Mouse (Mus musculus) cerebellum, adult 9-11 months (tissue): ENCODE measurements around the gene Eif4g3.
"Not testable (repeated sequence)": the region's sequence is repeated elsewhere in the genome, so short reads cannot be mapped to it uniquely, and the experiment has no call there.

Experiments
- DNase-seq: peaks from one replicate; pipeline ENCODE4 v3.0.0; 2022

Gene Eif4g3

DNA sequence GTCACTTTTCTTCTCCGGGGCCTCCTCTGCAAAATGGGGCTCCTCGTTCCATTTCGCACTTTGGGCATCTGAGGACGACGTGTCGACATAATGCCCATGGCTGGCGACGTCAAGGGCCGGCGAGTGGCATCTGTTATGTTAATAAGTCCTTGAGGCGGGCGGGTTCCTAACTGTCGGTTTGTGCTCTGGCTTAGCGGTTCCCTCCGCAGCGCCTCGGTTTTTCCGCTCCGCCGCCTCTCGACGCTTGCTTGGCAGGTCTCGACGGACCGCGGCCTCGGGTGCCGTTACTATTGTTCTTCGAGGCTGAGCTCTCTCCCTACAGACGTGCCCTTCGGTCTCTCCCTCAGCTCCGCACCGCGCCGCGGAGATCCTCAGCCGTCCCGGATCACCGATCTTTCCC is at the start of gene Eif4g3:
Eif4g3 (plus strand) TSS at position 133 of the 400 bp plus-strand sequence.
- DNase-seq: no peak

DNA sequence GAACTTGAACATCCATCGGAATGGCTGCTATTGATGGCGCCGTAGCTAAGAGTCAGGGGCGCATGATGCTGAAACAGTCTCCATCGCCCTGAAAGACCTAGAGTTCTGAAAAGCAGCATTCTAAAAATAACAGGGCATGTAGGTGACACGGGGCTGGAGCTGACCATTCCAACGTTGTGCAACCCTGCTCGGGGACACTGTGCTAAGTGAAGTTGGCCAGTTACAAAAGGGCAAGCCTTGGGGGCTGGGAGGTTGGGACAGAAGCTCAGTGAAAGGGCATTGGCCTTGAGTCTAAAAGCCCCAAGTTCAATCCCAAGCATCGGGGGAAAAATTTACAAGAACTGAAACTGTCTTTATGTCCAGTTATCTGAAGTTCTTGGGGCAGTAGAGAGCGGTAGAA is 49.3 kb upstream of the Eif4g3 start:
- no peak for DNase-seq

DNA sequence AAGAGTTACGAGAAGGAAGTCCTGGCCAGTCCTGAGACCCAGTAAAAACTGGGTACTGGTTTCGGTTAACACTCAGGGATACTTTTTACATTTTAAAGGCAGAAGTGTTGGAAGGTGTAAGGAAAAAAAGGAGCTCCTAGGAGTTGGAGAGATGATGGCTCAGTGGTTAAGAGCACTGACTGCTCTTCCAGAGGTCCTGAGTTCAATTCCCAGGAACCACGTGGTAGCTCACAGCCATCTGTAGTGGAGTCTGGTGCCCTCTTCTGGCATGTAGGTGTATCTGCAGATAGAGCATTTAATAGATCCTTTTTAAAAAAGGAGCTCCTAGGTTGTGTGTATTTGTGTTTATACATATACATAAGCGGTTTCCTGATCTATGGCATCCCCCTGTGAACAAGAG is 47.4 kb upstream of the Eif4g3 start:
- DNase-seq: no peak

DNA sequence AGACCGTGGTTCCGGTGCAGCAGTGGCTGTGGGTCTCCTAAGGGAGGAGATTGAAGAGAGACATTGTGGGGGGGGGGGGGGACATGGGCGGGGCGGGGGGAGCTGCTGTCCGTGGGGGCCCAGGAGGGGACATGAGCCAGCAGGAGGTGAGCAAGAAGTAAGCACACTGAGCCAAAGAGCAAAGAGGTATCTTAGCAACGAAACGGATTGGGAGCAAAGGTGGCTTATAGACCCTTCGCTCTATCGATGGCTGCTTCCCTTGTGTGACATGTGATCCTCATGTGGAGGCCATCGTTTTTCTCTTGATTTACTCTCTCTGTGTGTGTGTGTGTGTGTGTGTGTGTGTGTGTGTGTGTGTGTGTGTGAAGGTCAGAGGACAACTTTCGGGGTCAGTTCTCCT is 46.4 kb upstream of the Eif4g3 start:
- no peak for DNase-seq

DNA sequence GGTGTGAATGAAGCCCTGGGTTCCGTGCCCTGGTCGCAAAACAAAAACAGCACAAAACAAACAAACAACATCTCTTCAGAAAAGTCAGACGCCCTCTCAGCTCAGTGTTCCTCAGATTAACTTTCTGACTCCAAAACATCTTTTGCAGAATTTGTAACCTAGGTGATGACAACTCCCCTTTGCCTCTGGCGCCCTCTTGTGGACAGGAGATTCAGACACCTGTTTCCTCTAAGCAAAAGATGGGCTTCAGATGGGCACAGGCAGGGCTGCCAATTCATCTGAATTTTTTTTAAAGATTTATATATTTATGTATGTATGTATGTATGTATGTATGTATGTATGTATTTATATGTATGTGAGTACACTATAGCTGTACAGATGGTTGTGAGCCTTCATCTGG is 40.0 kb upstream of the Eif4g3 start:
- peak; percentile 70 for DNase-seq

DNA sequence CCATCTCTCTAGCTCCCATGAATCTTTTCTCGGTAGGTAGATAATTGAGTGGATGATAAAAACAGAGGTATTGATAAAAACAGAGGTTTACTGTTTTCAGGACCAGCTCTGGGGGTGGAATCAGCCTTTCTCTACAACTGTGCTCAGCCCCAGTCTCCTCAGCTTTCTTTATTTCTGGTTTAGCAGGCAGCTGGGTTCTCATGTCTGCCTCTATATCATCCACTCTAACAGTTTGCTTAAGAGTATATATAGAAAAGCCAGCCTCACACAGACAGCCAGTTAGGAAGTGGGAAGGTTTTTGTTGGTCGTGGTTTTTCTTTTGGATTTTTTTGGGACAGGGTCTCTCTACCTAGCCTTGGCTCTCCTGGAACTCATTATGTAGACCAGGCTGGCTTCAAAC is 38.6 kb upstream of the Eif4g3 start:
- DNase-seq: no peak

DNA sequence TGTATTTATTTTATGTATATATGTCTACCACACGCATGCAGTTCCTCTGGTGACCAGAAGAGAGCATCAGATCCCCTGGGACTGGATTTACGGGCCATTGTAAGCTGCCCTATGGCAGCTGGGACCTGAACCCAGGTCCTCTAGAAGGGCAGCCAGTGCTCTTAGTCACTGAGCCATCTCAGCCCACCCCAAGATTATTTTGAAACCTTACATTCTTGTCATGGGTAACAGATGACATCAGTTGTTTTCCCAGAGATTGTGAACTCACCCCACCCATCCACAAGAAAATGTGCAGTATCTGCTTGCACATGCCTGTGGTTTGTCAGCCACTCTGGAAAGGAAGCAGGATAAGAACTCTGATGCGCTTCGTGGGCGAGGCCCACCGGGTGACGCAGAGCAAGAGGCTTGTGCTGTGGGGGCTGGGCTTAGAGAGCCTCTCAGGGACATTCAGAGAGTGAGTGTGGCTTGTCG is 37.9 kb upstream of the Eif4g3 start:
- no peak for DNase-seq

DNA sequence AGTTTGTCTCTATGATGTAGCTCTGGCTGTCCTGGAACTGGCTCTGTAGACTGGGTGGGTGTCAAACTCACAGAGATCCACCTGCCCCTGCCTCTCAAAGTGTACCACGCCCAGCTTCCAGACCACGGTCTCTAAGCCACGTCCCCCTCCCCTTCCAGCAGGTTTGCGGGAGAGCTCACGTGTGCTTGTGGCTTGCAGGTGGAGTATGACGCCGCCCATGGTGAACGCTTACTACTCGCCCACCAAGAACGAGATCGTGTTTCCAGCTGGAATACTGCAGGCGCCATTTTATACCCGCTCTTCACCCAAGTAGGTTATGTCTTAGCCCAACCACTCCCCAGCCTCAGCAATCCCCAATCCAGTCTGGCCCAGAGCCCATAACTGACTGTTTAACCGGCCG is 36.6 kb upstream of the Eif4g3 start:
- DNase-seq: no peak

DNA sequence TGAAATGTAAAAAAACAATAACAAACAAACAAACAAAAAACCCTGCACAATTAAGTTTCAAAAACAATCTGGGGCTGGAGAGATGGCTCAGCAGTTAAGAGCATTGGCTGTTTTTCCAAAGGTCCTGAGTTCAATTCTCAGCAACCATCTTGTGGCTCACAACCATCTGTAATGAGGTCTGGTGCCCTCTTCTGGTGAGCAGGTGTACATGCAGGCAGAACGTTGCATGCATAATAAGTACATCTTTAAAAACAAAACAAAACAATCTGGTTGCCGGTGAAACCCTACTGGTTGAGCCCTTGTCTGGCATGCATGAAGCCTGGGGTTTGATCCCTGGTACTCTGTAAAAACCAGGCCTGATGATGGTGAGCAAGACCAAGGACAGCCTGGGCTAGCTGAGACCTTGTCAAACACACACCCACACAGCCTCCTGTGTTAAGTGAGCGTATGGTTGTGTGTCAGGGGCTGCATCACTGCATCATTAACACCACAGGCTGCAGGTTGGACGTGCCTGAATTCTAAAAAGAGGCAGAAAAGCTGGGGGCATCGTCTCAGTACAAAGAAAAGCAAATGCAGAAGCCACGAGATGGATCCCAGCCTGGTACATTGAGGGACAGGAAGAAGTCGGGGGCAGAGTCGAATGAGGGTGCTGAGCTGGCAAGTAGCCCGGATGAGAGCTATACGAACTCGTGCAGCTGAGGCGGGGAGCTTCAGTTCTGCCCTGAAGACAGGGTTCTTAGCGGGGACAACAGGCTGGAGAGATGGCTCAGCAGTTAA is 32.7 kb upstream of the Eif4g3 start:
- DNase-seq: no peak

DNA sequence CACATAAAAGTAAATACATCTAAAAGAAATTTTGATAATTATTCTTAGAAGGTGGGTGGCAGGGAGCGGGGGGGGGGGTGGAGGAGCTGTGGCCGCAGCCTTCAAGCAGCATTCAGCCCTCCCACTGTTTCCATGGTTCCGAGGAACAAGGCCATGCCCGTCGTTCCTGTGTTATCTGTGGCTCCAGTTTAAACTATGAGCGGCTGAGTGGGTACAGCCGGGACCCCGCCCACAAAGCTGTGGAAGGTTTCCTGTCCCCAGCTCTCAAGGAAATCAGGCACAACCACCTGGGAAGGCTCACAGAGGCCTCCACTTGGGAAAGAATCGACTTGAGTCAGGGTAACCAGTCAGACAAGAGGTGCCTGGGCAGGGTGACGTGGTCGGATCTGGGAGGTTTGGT is 32.1 kb upstream of the Eif4g3 start:
- DNase-seq: no peak

DNA sequence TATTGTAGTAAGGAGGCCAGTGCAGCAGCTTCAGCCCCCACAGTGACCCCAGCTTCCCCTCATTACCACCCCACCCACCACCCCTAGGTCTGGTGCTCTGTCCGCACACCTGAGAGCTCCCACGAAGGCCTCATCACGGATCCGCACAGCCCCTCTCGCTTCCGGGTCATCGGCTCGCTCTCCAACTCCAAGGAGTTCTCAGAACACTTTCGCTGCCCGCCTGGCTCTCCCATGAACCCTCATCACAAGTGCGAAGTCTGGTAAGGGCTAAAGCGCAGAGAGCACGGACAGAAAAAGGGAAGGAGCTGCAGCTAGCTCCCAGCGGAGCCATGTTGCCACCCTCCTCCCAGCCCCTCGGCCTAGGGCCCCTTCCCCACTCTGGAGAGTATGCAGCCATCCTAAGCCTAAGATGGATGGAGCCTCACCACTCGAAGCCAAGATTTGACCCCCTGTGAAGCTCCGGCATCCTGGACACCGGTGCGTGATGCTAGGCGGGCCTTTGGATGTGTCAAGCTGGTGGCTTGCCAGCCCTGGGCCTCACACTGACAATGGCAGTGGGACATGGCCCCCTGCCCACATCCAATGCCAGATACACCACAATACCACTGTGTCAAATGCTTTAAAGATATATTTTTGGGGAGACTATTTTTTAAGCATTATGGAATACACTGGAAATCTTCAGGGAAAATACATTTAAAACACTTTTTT is 30.0 kb upstream of the Eif4g3 start:
- no peak for DNase-seq

DNA sequence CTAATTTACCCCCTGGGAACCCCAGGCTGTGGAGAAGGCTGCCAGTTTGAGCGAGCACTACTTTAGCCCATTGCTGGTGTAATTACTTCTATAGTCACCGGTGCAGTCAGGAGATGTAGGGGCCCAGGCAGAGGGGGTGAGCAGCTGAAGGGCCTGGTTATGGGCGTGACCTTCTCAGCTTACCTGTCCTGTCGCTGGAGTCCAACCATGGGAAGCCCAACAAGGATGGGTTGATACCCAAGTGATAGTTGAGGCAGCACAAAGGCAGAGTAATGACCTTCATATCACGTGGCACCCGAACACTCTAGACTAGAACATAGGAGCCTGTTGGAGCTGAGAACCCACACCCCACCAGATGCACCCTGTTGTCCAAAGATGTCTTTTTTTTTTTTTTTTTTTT is 29.4 kb upstream of the Eif4g3 start:
- no peak for DNase-seq

DNA sequence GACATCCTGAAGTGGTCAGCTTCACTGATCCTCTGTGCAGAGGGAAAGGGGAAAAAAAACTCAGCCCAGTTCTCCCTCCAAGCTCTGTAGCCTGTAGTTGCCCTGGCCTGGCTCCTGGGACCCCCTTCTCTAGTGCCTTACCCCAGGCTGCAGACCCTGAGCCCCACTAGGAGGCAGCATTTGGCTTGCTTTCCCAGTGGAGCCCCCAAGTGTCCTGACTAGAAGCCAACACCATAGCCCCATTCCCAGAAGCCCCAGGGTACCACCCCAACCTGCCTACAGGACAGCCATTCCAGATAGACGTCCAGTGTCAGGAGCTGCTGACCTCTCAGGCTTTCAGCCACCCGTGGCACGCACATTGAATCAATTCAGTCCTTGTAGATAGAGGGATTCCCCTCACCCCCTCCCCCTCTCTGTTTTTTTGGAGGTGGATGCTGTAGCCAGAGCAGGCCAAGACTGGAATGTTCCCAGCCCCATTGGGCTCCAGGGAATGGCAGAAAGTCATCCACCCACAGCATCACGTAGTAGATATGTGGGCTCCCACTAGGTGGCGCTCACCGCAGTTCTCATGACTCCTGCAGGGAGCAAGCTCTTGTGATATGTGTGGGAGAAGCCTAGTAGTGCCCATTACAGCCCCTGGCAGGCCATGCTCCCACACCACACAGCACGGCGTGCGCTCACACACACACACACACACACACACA is 28.8 kb upstream of the Eif4g3 start:
- peak; percentile 81 for DNase-seq

DNA sequence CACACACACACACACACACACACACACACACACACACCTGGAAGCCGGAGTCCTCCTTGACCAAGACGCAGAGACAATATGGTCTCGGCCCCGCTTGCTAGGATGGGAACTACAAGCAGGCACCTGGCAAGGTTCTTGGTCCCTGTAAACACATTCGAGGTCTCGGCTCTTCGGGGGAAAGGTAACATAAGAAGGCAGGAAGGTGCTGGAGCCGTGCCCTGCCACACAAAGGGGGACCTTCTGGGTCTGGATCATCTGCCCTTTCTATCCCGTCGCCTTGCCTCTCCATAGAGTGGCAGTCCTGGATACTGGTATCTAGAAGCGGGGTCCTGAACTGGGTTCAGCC is 28.3 kb upstream of the Eif4g3 start:
- DNase-seq: no peak

DNA sequence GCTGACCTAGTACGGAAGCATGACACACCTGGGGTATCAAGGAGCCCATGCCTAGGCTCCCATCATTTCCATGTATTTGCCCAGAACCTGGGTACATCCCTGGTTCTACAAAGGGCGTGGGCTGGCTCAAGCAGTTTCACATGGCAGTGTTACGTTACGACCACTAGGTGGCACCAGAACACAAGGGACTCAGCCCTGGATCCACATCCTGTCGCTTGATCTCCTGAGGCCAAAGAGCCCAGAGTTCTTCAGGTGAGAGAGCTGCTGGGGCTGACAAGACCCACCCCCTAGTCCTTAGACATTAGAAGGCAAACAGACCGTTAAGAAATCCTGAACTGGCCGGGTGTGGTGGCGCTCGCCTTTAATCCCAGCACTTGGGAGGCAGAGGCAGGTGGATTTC is 24.6 kb upstream of the Eif4g3 start:
- DNase-seq: peak; percentile 79

DNA sequence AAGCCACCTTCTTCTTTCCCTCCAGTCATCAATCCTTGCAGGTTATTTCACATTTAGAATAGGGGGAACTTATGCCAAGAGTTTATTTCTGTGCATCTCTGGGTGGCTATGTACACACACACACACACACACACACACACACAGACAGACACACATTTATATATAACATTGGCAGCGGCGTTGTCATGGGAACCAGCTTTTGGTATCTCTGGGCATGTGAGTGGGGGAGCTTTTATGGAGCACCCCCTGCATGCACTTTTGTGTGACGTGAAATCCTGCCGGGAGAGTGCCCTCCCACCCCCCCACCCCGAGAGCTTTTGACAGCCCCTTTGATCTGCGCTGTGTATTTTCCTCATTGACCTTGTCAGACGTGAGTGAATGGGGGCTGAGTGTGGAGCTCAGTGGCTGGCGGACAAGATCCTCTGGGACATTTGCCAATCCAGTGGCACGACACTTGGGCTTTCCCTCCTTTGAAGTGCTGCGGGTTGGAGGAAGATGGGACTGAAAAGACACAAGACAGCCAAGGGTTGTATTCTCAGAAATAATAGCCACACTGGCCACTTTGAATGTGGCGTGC is 22.1 kb upstream of the Eif4g3 start:
- not testable (repeated sequence) for DNase-seq

DNA sequence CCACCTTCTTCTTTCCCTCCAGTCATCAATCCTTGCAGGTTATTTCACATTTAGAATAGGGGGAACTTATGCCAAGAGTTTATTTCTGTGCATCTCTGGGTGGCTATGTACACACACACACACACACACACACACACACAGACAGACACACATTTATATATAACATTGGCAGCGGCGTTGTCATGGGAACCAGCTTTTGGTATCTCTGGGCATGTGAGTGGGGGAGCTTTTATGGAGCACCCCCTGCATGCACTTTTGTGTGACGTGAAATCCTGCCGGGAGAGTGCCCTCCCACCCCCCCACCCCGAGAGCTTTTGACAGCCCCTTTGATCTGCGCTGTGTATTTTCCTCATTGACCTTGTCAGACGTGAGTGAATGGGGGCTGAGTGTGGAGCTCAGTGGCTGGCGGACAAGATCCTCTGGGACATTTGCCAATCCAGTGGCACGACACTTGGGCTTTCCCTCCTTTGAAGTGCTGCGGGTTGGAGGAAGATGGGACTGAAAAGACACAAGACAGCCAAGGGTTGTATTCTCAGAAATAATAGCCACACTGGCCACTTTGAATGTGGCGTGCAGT is 17.9 kb upstream of the Eif4g3 start:
- not testable (repeated sequence) for DNase-seq

DNA sequence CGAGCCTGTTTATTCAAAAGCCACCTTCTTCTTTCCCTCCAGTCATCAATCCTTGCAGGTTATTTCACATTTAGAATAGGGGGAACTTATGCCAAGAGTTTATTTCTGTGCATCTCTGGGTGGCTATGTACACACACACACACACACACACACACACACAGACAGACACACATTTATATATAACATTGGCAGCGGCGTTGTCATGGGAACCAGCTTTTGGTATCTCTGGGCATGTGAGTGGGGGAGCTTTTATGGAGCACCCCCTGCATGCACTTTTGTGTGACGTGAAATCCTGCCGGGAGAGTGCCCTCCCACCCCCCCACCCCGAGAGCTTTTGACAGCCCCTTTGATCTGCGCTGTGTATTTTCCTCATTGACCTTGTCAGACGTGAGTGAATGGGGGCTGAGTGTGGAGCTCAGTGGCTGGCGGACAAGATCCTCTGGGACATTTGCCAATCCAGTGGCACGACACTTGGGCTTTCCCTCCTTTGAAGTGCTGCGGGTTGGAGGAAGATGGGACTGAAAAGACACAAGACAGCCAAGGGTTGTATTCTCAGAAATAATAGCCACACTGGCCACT is 13.7 kb upstream of the Eif4g3 start:
- DNase-seq: not testable (repeated sequence)

DNA sequence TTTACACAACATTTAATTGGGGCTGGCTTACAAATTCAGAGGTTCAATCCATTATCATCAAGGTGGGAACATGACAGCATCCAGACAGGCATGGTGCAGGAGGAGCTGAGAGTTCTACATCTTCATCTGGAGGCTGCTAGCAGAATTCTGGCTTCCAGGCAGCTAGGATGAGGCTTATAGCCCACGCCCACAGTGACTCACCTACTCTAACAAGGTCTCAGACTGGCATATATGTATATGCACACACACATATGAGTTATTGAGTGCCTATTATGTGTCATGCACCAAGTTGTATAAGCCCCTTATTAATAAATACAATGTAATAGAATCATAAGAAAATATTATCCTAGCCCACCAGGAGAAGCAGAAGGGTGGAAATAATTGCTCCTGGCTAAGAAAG is 10.0 kb upstream of the Eif4g3 start:
- DNase-seq: no peak

DNA sequence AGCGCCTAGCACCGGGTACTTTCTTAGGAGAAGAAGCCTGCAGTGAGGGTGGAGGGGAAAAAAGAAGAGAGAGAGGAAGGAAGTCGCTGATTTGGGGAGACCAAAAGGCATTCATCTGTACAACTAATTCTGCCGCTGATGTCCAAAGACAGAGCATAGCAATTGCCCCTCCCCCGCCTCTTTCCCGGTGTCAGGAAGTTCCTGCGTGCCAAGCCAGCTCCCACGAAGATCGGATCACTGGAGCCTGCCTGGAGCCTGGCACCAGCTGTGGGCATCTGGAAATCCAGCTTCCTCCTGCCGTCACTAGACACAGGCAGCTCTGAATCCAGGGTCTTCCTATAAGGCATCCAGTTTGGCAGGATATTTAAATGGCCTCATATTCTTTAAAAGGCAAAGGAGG is 8.6 kb upstream of the Eif4g3 start:
- no peak for DNase-seq

DNA sequence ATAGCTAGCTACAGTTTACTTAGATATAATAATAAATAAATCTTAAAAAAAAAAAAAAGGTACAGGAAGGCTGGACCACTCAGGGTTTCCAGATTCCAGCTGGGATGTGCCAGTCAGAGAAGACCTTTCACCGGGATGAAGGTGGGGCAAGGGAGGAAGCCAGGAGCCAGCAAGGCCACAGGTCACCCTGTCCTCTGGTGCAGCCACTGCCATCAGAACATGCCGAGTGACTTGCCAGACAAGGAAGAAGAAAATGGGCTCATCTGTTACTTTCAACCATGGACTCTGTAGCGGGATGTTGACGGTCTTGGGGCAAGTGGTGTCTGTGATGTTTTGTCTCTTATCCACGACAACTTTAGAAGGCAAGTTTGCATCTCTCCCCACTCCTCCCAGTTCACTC is 8.1 kb upstream of the Eif4g3 start:
- DNase-seq: no peak

DNA sequence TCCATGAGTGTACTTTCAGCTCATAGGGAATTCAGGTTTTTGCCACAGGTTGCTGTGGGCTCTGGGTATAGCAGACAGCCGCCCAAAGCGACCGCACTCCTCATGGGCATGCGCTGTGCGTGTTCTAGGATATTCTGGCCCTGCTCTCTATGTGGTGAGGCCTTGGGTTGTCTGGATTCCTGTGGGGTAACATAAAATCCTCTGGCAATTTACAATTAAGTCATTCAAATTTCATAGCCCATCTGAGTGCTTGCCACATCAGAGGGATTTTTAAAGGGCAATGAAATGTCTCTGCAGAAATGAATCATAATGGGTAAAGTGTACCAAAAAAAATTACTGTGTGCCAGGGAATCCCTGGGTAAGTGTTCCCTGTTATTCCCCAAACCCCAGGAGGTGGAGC is 3.4 kb upstream of the Eif4g3 start:
- no peak for DNase-seq

DNA sequence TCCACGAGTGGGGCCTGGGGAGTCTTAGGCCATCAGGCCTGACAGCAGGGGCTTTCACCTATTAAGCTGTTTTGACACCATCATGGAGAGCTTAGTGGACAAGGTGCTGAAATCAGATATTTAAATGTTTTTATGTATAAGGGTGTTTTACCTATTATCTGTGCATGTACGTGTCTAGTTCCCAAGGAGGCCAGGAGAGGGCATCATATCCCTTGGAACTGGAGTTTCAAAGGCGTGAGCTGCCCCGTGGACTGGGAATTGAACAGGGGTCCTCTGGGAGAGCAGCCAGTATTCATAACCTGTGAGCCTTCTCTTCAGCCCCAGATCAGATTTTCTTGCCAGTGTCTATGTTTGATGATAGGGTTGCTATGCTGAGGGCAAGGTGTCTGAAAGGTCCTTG is 2.4 kb upstream of the Eif4g3 start:
- no peak for DNase-seq
